Mouse (Mus musculus): ENCODE data around the gene Hadhb. TPM values are rescaled to one million over a fixed set of nuclear protein-coding genes. Genes with fewer than 3 reads are reported as not detected.
A peak's percentile ranks its signal among the peaks of the same experiment; 100 is the strongest.

Gene Hadhb
- polyA plus RNA-seq, 1 experiment from 2014 or later: 88.9 TPM

GRCm38 (mm10) chr5:30132173-30132572, 22.9 kb upstream of the Hadhb start:
- no peaks in the 10 kb centered on the region for H3K4me1 ChIP-seq
- no peak overlapping the region for H3K4me2 ChIP-seq
- peaks cover 65% of the 10 kb centered on the region for H3K36me3 ChIP-seq (replicated peaks)
- no peaks in the 10 kb centered on the region for H3K27me3 ChIP-seq
- no peak overlapping the region for H3K27ac ChIP-seq
- H3K9ac ChIP-seq: no peak overlapping the region
- H3K4me3 ChIP-seq (replicated peaks): no peak overlapping the region
- 93% methylated on average over 2 of the region's 2 CpGs for WGBS
- H3K9me3 ChIP-seq: no peaks in the 10 kb centered on the region
- ATAC-seq (ENCODE audit: low FRiP score): no peak

GRCm38 (mm10) chr5:30135711-30136231, 19.3 kb upstream of the Hadhb start:
- H3K27ac ChIP-seq: no peak overlapping the region
- no peaks in the 10 kb centered on the region for H3K4me1 ChIP-seq
- no peak for ATAC-seq (ENCODE audit: low FRiP score)
- H3K27me3 ChIP-seq: no peaks in the 10 kb centered on the region
- no peak overlapping the region for H3K9ac ChIP-seq
- H3K4me3 ChIP-seq (replicated peaks): no peak overlapping the region
- H3K36me3 ChIP-seq (replicated peaks): peaks cover 65% of the 10 kb centered on the region
- WGBS: 93% methylated on average over 11 of the region's 11 CpGs
- no peak overlapping the region for H3K4me2 ChIP-seq
- no peaks in the 10 kb centered on the region for H3K9me3 ChIP-seq

- Histone ChIP-seq H3K4me1 (no peaks in the 10 kb centered on the region), H3K9ac (no peak overlapping the region), H3K4me3 (replicated peaks) (no peak overlapping the region), H3K4me2 (no peak overlapping the region), H3K9me3 (no peaks in the 10 kb centered on the region), H3K36me3 (replicated peaks) (peaks cover 68% of the 10 kb centered on the region), H3K27ac (no peak overlapping the region), H3K27me3 (no peaks in the 10 kb centered on the region)
- no peak for ATAC-seq (ENCODE audit: low FRiP score)
- WGBS: 92% methylated on average over 9 of the region's 9 CpGs
Observed at GRCm38 (mm10) chr5:30137271-30137670, 17.8 kb upstream of the Hadhb start.

GRCm38 (mm10) chr5:30138193-30138592, 16.9 kb upstream of the Hadhb start:
- Histone ChIP-seq H3K4me3 (replicated peaks) (no peak overlapping the region), H3K9me3 (no peaks in the 10 kb centered on the region), H3K4me2 (no peak overlapping the region), H3K4me1 (no peaks in the 10 kb centered on the region), H3K36me3 (replicated peaks) (peaks cover 70% of the 10 kb centered on the region), H3K27me3 (no peaks in the 10 kb centered on the region), H3K9ac (no peak overlapping the region), H3K27ac (no peak overlapping the region)
- ATAC-seq (ENCODE audit: low FRiP score): no peak
- WGBS: 91% methylated on average over 4 of the region's 4 CpGs

- Histone ChIP-seq H3K36me3 (replicated peaks) (peaks cover 47% of the 10 kb centered on the region), H3K9ac (no peak overlapping the region), H3K4me3 (replicated peaks) (no peak overlapping the region), H3K4me2 (no peak overlapping the region), H3K27ac (no peak overlapping the region), H3K27me3 (no peaks in the 10 kb centered on the region), H3K4me1 (peaks cover 1% of the 10 kb centered on the region; the same call in 1 of the 2 replicates), H3K9me3 (no peaks in the 10 kb centered on the region)
- WGBS: 86% methylated on average over 6 of the region's 6 CpGs
- no peak for ATAC-seq (ENCODE audit: low FRiP score)
Observed at GRCm38 (mm10) chr5:30146526-30146925, 8.5 kb upstream of the Hadhb start.

- H3K36me3 ChIP-seq (replicated peaks): peaks cover 30% of the 10 kb centered on the region
- no peak overlapping the region for H3K27ac ChIP-seq
- H3K4me2 ChIP-seq: no peak overlapping the region
- 96% methylated on average over 5 of the region's 5 CpGs for WGBS
- peaks cover 8% of the 10 kb centered on the region; the same call in 1 of the 2 replicates for H3K4me1 ChIP-seq
- H3K4me3 ChIP-seq (replicated peaks): no peak overlapping the region
- H3K9ac ChIP-seq: no peak overlapping the region
- ATAC-seq (ENCODE audit: low FRiP score): no peak
- H3K27me3 ChIP-seq: no peaks in the 10 kb centered on the region
- no peaks in the 10 kb centered on the region for H3K9me3 ChIP-seq
Observed at GRCm38 (mm10) chr5:30148133-30148920, 6.7 kb upstream of the Hadhb start.

- Histone ChIP-seq H3K4me3 (replicated peaks) (no peak overlapping the region), H3K4me2 (no peak overlapping the region), H3K27me3 (no peaks in the 10 kb centered on the region), H3K36me3 (replicated peaks) (no peaks in the 10 kb centered on the region), H3K27ac (no peak overlapping the region), H3K9me3 (no peaks in the 10 kb centered on the region), H3K4me1 (peaks cover 21% of the 10 kb centered on the region), H3K9ac (no peak overlapping the region)
- WGBS: 43% methylated on average over 4 of the region's 4 CpGs
- ATAC-seq (ENCODE audit: low FRiP score): no peak
Observed at GRCm38 (mm10) chr5:30152007-30152406, 3.0 kb upstream of the Hadhb start.

- no peak for ATAC-seq (ENCODE audit: low FRiP score)
- H3K4me1 ChIP-seq: peaks cover 21% of the 10 kb centered on the region
- no peak overlapping the region for H3K9ac ChIP-seq
- H3K27ac ChIP-seq: no peak overlapping the region
- no peaks in the 10 kb centered on the region for H3K36me3 ChIP-seq (replicated peaks)
- WGBS: 88% methylated on average over 1 of the region's 1 CpGs
- no peaks in the 10 kb centered on the region for H3K9me3 ChIP-seq
- H3K27me3 ChIP-seq: no peaks in the 10 kb centered on the region
- H3K4me2 ChIP-seq: no peak overlapping the region
- no peak overlapping the region for H3K4me3 ChIP-seq (replicated peaks)
Observed at GRCm38 (mm10) chr5:30152413-30152812, 2.6 kb upstream of the Hadhb start.

GRCm38 (mm10) chr5:30153222-30153621, 1.8 kb upstream of the Hadhb start:
- Histone ChIP-seq H3K27me3 (no peaks in the 10 kb centered on the region), H3K9ac (no peak overlapping the region), H3K4me1 (peaks cover 21% of the 10 kb centered on the region), H3K4me2 (no peak overlapping the region), H3K4me3 (replicated peaks) (no peak overlapping the region), H3K36me3 (replicated peaks) (no peaks in the 10 kb centered on the region), H3K27ac (no peak overlapping the region), H3K9me3 (no peaks in the 10 kb centered on the region)
- no peak for ATAC-seq (ENCODE audit: low FRiP score)
- WGBS: 89% methylated on average over 2 of the region's 2 CpGs

GRCm38 (mm10) chr5:30154013-30154412, 1.0 kb upstream of the Hadhb start:
- Histone ChIP-seq H3K27me3 (no peaks in the 10 kb centered on the region), H3K36me3 (replicated peaks) (no peaks in the 10 kb centered on the region), H3K4me3 (replicated peaks) (peak overlapping the region; percentile 90), H3K9ac (peak overlapping the region; percentile 87), H3K9me3 (no peaks in the 10 kb centered on the region), H3K27ac (no peak overlapping the region), H3K4me2 (peak overlapping the region; percentile 72), H3K4me1 (peaks cover 21% of the 10 kb centered on the region)
- no peak for ATAC-seq (ENCODE audit: low FRiP score)
- 23% methylated on average over 4 of the region's 4 CpGs for WGBS

GRCm38 (mm10) chr5:30155395-30155792, 346 bp downstream of the Hadhb start:
- H3K27me3 ChIP-seq: no peaks in the 10 kb centered on the region
- H3K4me3 ChIP-seq (replicated peaks): peak overlapping the region; percentile 90
- H3K4me2 ChIP-seq: peak overlapping the region; percentile 72
- no peaks in the 10 kb centered on the region for H3K36me3 ChIP-seq (replicated peaks)
- peaks cover 21% of the 10 kb centered on the region for H3K4me1 ChIP-seq
- peak overlapping the region; percentile 87 for H3K9ac ChIP-seq
- WGBS: under 1% methylated on average over 31 of the region's 31 CpGs
- H3K27ac ChIP-seq: peak overlapping the region; percentile 78
- no peaks in the 10 kb centered on the region for H3K9me3 ChIP-seq
- peak; percentile 71 for ATAC-seq (ENCODE audit: low FRiP score)

GRCm38 (mm10) chr5:30155821-30156629, 977 bp downstream of the Hadhb start:
- no peak for ATAC-seq (ENCODE audit: low FRiP score)
- no peaks in the 10 kb centered on the region for H3K36me3 ChIP-seq (replicated peaks)
- WGBS: 36% methylated on average over 13 of the region's 13 CpGs
- peak overlapping the region; percentile 72 for H3K4me2 ChIP-seq
- H3K4me1 ChIP-seq: peaks cover 21% of the 10 kb centered on the region
- no peak overlapping the region for H3K27ac ChIP-seq
- peak overlapping the region; percentile 87 for H3K9ac ChIP-seq
- H3K9me3 ChIP-seq: no peaks in the 10 kb centered on the region
- peak overlapping the region; percentile 90 for H3K4me3 ChIP-seq (replicated peaks)
- no peaks in the 10 kb centered on the region for H3K27me3 ChIP-seq
